Mouse (Mus musculus): ENCODE data around the gene Tor1aip2.

DNA sequence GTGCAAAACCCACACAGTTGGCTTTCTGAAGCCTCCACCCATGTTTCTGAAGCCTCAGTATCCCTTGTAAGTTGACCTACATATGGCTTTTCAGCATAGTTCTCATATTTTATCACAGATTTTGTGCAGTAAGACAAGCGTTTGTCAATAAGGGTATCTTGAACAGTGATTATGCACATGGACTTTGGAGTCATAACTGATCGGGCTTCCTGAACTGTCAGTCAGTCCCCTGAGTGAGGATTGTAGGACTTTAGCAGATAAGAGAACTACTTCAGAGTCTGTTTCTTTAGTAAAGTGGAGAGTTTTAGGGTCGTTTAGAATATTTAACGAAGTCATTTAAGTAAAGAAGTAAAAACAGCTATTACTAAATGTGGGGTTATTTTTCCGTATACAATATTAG lies 7.3 kb downstream of the Tor1aip2 start:
- TF ChIP-seq CTCF (conservative IDR thresholded peaks at IDR 0.05; ENCODE audit: insufficient read depth, insufficient read length, low read depth, low read length): no peak
- no peak for TF ChIP-seq POLR2A (IDR thresholded peaks at IDR 0.05; ENCODE audit: low read depth, low read length)
